Mouse (Mus musculus): Measurements from ENCODE around the gene Miga2. TPM values are rescaled to one million over a fixed set of nuclear protein-coding genes. Genes with fewer than 3 reads are reported as not detected.

Gene Miga2
- polyA plus RNA-seq, 1 experiment from 2014 or later = 7.6 TPM

GRCm38 (mm10) chr2:30429156-30429555 is 65.1 kb downstream of the Miga2 start:
- H3K4me2 ChIP-seq (ENCODE audit: low read depth, low read length) = no peak overlapping the region
- DNase-seq (peak; percentile 73), ATAC-seq (peak; percentile 94)
- H3K4me1 ChIP-seq (ENCODE audit: insufficient read depth) = peaks cover 4% of the 10 kb centered on the region; the same call in 1 of the 2 replicates
- TF ChIP-seq CTCF (IDR thresholded peaks at IDR 0.05; ENCODE audit: low read depth) (no peak), EP300 (IDR thresholded peaks at IDR 0.05; ENCODE audit: low read depth) (peak; percentile 56; the same call in 1 of the 2 replicates)
- peaks cover 84% of the 10 kb centered on the region for H3K36me3 ChIP-seq (replicated peaks; ENCODE audit: insufficient read depth, low read length)
- no peaks in the 10 kb centered on the region for H3K9me3 ChIP-seq (ENCODE audit: low read length)
- H3K9ac ChIP-seq (replicated peaks) = no peak overlapping the region
- 0 out of 2 replicates have a peak overlapping the region, but pooled peaks have one; percentile 13 for H3K27ac ChIP-seq (ENCODE audit: low read depth)
- H3K4me3 ChIP-seq (ENCODE audit: low read depth, low read length) = no peak overlapping the region
- no peaks in the 10 kb centered on the region for H3K27me3 ChIP-seq (ENCODE audit: insufficient read depth, low read length)

Small RNA genes within 50 kb of the gene (microRNA-seq; reads per million reads assigned to microRNA genes)
- gene Gm47292 = not detected

Other genes with a start within 250 kb of the Miga2 start
- 1.6 and 1.8 TPM in 2 replicates for gene Zer1, start 239.6 kb upstream of the Miga2 start, polyA plus RNA-seq (2015; fragmentation: Nextera tagmentation; extraction: Ambion mirVana)
- gene Tbc1d13, start 230.5 kb upstream of the Miga2 start, polyA plus RNA-seq (2015; fragmentation: Nextera tagmentation; extraction: Ambion mirVana) = 1.8 and 2.0 TPM in 2 replicates
- 51.2 and 56.3 TPM in 2 replicates for gene Endog, start 192.7 kb upstream of the Miga2 start, polyA plus RNA-seq (2015; fragmentation: Nextera tagmentation; extraction: Ambion mirVana)
- gene Spout1, start 185.8 kb upstream of the Miga2 start, polyA plus RNA-seq (2015; fragmentation: Nextera tagmentation; extraction: Ambion mirVana) = 12.8 and 13.7 TPM in 2 replicates
- gene Kyat1, start 158.4 kb upstream of the Miga2 start, polyA plus RNA-seq (2015; fragmentation: Nextera tagmentation; extraction: Ambion mirVana) = 32.2 and 32.3 TPM in 2 replicates
- gene Lrrc8a, start 126.5 kb upstream of the Miga2 start, polyA plus RNA-seq (2015; fragmentation: Nextera tagmentation; extraction: Ambion mirVana) = 18.6 and 20.3 TPM in 2 replicates
- 0.14 and 0.18 TPM in 2 replicates for gene Gm28035, start 123.7 kb upstream of the Miga2 start, polyA plus RNA-seq (2015; fragmentation: Nextera tagmentation; extraction: Ambion mirVana)
- gene Phyhd1, start 98.0 kb upstream of the Miga2 start, polyA plus RNA-seq (2015; fragmentation: Nextera tagmentation; extraction: Ambion mirVana) = 19.3 and 23.2 TPM in 2 replicates
- gene Gm28038, start 83.2 kb upstream of the Miga2 start, polyA plus RNA-seq (2015; fragmentation: Nextera tagmentation; extraction: Ambion mirVana) = not detected in 2 replicates
- 14.0 and 14.1 TPM in 2 replicates for gene Dolk, start 77.9 kb upstream of the Miga2 start, polyA plus RNA-seq (2015; fragmentation: Nextera tagmentation; extraction: Ambion mirVana)
- 6.2 and 7.5 TPM in 2 replicates for gene Nup188, start 77.8 kb upstream of the Miga2 start, polyA plus RNA-seq (2015; fragmentation: Nextera tagmentation; extraction: Ambion mirVana)
- gene Sh3glb2, start 4.9 kb upstream of the Miga2 start, polyA plus RNA-seq (2015; fragmentation: Nextera tagmentation; extraction: Ambion mirVana) = 13.9 and 14.4 TPM in 2 replicates
- gene Dolpp1, start 28.0 kb downstream of the Miga2 start, polyA plus RNA-seq (2015; fragmentation: Nextera tagmentation; extraction: Ambion mirVana) = 12.0 and 12.2 TPM in 2 replicates
- gene Crat, start 51.6 kb downstream of the Miga2 start, polyA plus RNA-seq (2015; fragmentation: Nextera tagmentation; extraction: Ambion mirVana) = 57.5 and 64.3 TPM in 2 replicates
- gene Ptpa, start 51.8 kb downstream of the Miga2 start, polyA plus RNA-seq (2015; fragmentation: Nextera tagmentation; extraction: Ambion mirVana) = 65.6 and 76.8 TPM in 2 replicates
- 0.31 and 0.69 TPM in 2 replicates for gene Ier5l, start 110.0 kb downstream of the Miga2 start, polyA plus RNA-seq (2015; fragmentation: Nextera tagmentation; extraction: Ambion mirVana)
- gene Cstad, start 230.8 kb downstream of the Miga2 start, polyA plus RNA-seq (2015; fragmentation: Nextera tagmentation; extraction: Ambion mirVana) = 0.22 TPM in 2 replicates

Data from liver, postnatal 0 days (tissue).